Mouse (Mus musculus): ENCODE results near the gene Apc2. TPM values are rescaled to one million over a fixed set of nuclear protein-coding genes. Genes with fewer than 3 reads are reported as not detected.

Apc2 gene
- polyA plus RNA-seq (2012): 0.04 and 0.15 TPM in 2 replicates

- no peak for TF ChIP-seq GATA1 (IDR thresholded peaks at IDR 0.05; ENCODE audit: low read length)
Observed at GRCm38 (mm10) chr10:80295618-80296425, at the start of gene Apc2. TSS of gene Apc2 (plus strand) at chr10:80295977.

GRCm38 (mm10) chr10:80247849-80248248 is 47.9 kb upstream of the Apc2 start:
- no peak for TF ChIP-seq GATA1 (IDR thresholded peaks at IDR 0.05; ENCODE audit: low read length)

GRCm38 (mm10) chr10:80248971-80249640 is 46.7 kb upstream of the Apc2 start, which contains the start of gene Ndufs7:
TSS of gene Ndufs7 (plus strand) at chr10:80249121.
- no peak for TF ChIP-seq GATA1 (IDR thresholded peaks at IDR 0.05; ENCODE audit: low read length)

GRCm38 (mm10) chr10:80250059-80250458 is 45.7 kb upstream of the Apc2 start:
- no peak for TF ChIP-seq GATA1 (IDR thresholded peaks at IDR 0.05; ENCODE audit: low read length)

GRCm38 (mm10) chr10:80250573-80250972 is 45.2 kb upstream of the Apc2 start:
- no peak for TF ChIP-seq GATA1 (IDR thresholded peaks at IDR 0.05; ENCODE audit: low read length)

- no peak for TF ChIP-seq GATA1 (IDR thresholded peaks at IDR 0.05; ENCODE audit: low read length)
Observed at GRCm38 (mm10) chr10:80252011-80252410, 43.8 kb upstream of the Apc2 start.

- TF ChIP-seq GATA1 (IDR thresholded peaks at IDR 0.05; ENCODE audit: low read length): no peak
Observed at GRCm38 (mm10) chr10:80252493-80253274, 43.1 kb upstream of the Apc2 start.

- no peak for TF ChIP-seq GATA1 (IDR thresholded peaks at IDR 0.05; ENCODE audit: low read length)
Observed at GRCm38 (mm10) chr10:80253551-80253950, 42.2 kb upstream of the Apc2 start.

GRCm38 (mm10) chr10:80254331-80255297 is 41.2 kb upstream of the Apc2 start:
- no peak for TF ChIP-seq GATA1 (IDR thresholded peaks at IDR 0.05; ENCODE audit: low read length)

GRCm38 (mm10) chr10:80255881-80256535 is 39.8 kb upstream of the Apc2 start:
- no peak for TF ChIP-seq GATA1 (IDR thresholded peaks at IDR 0.05; ENCODE audit: low read length)

GRCm38 (mm10) chr10:80257936-80258335 is 37.8 kb upstream of the Apc2 start:
- TF ChIP-seq GATA1 (IDR thresholded peaks at IDR 0.05; ENCODE audit: low read length): no peak

- TF ChIP-seq GATA1 (IDR thresholded peaks at IDR 0.05; ENCODE audit: low read length): no peak
Observed at GRCm38 (mm10) chr10:80258752-80259462, 36.9 kb upstream of the Apc2 start.

- no peak for TF ChIP-seq GATA1 (IDR thresholded peaks at IDR 0.05; ENCODE audit: low read length)
Observed at GRCm38 (mm10) chr10:80259463-80259805, 36.3 kb upstream of the Apc2 start.

All from G1E-ER4 (cell line).